Mouse (Mus musculus): ENCODE data around the gene 2410015M20Rik. TPM values are rescaled to one million over a fixed set of nuclear protein-coding genes. Genes with fewer than 3 reads are reported as not detected.
"Not testable (repeated sequence)": the region's sequence is repeated elsewhere in the genome, so short reads cannot be mapped to it uniquely, and the experiment has no call there.

2410015M20Rik gene
- polyA plus RNA-seq, 1 experiment from 2014 or later: 361 TPM

DNA sequence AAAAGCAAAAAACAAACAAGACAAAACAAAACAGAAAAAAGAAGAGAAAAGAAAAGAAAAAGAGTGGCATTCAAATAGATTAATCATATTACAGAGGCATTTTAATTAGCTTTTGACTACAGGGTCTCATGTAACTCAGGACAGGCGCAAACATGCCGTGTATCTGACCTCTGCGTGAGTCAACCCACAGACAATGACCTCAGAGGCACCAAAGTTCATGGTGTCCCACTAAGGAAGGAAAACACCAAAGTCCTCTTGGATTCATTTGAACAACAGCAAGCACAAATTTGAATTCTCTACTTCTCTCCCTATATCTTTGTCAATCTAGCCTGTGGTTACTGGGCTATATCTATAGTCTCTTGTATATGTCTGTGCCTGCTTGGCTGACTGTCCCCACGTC lies 33.7 kb upstream of the 2410015M20Rik start:
- H3K4me2 ChIP-seq (replicated peaks; ENCODE audit: low read depth): no peak overlapping the region
- H3K27me3 ChIP-seq (replicated peaks; ENCODE audit: control insufficient read depth, insufficient read depth, low read length): no peaks in the 10 kb centered on the region

GRCm38 (mm10) chr17:56634023-56634422 lies 24.5 kb upstream of the 2410015M20Rik start:
- TF ChIP-seq CTCF (IDR thresholded peaks at IDR 0.05; ENCODE audit: low read depth): no peak
- H3K27ac ChIP-seq (ENCODE audit: low read depth, low read length): no peak overlapping the region
- H3K36me3 ChIP-seq (ENCODE audit: control insufficient read depth, insufficient read depth): no peaks in the 10 kb centered on the region
- ATAC-seq: no peak
- H3K9me3 ChIP-seq (ENCODE audit: control insufficient read depth): no peaks in the 10 kb centered on the region
- H3K4me3 ChIP-seq (ENCODE audit: low read depth, low read length): no peak overlapping the region
- H3K27me3 ChIP-seq (replicated peaks; ENCODE audit: control insufficient read depth, insufficient read depth, low read length): no peaks in the 10 kb centered on the region
- H3K9ac ChIP-seq (ENCODE audit: low read depth, low read length): no peak overlapping the region
- WGBS: 90% methylated on average over 6 of the region's 6 CpGs
- no peak overlapping the region for H3K4me2 ChIP-seq (replicated peaks; ENCODE audit: low read depth)
- no peaks in the 10 kb centered on the region for H3K4me1 ChIP-seq (replicated peaks; ENCODE audit: control insufficient read depth, insufficient read depth, low read length)

More for the DNA sequence above, 33.7 kb upstream of the 2410015M20Rik start:
- Histone ChIP-seq H3K9ac (ENCODE audit: low read depth, low read length) (no peak overlapping the region), H3K4me3 (ENCODE audit: low read depth, low read length) (no peak overlapping the region), H3K27ac (ENCODE audit: low read depth, low read length) (no peak overlapping the region), H3K4me1 (replicated peaks; ENCODE audit: control insufficient read depth, insufficient read depth, low read length) (no peaks in the 10 kb centered on the region), H3K9me3 (ENCODE audit: control insufficient read depth) (no peaks in the 10 kb centered on the region), H3K36me3 (ENCODE audit: control insufficient read depth, insufficient read depth) (no peaks in the 10 kb centered on the region)
- 81% methylated on average over 4 of the region's 4 CpGs for WGBS
- ATAC-seq: no peak
- no peak for TF ChIP-seq CTCF (IDR thresholded peaks at IDR 0.05; ENCODE audit: low read depth)

DNA sequence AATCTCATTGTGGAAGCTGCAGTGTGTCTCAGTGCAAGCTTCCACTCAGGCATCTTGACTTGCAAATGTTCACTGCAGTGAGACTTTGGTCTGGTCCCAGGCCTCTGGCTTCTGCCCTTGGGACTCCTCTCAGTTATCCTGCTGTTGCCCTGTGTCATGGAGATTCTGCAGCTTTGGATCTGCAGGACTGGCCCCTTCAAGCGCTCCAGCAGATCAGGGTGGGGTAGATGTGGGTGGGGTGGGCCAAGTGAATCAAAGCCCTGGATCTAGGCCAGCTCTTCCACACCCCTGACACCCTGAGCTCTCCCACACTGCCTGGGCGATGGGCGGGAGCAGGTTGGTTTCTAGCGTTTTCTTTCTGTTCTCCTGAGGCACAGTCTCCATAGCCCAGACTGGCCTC lies 22.2 kb upstream of the 2410015M20Rik start:
- no peak overlapping the region for H3K4me3 ChIP-seq (ENCODE audit: low read depth, low read length)
- no peaks in the 10 kb centered on the region for H3K36me3 ChIP-seq (ENCODE audit: control insufficient read depth, insufficient read depth)
- ATAC-seq: no peak
- TF ChIP-seq CTCF (IDR thresholded peaks at IDR 0.05; ENCODE audit: low read depth): no peak
- no peak overlapping the region for H3K27ac ChIP-seq (ENCODE audit: low read depth, low read length)
- H3K9ac ChIP-seq (ENCODE audit: low read depth, low read length): no peak overlapping the region
- H3K4me1 ChIP-seq (replicated peaks; ENCODE audit: control insufficient read depth, insufficient read depth, low read length): 0 out of 2 replicates have a peak, but pooled peaks cover 7% of the 10 kb centered on the region
- H3K27me3 ChIP-seq (replicated peaks; ENCODE audit: control insufficient read depth, insufficient read depth, low read length): no peaks in the 10 kb centered on the region
- WGBS: 32% methylated on average over 4 of the region's 4 CpGs
- no peak overlapping the region for H3K4me2 ChIP-seq (replicated peaks; ENCODE audit: low read depth)
- no peaks in the 10 kb centered on the region for H3K9me3 ChIP-seq (ENCODE audit: control insufficient read depth)

- ATAC-seq; H3K9ac ChIP-seq (ENCODE audit: low read depth, low read length); H3K27me3 ChIP-seq (replicated peaks; ENCODE audit: control insufficient read depth, insufficient read depth, low read length); H3K27ac ChIP-seq (ENCODE audit: low read depth, low read length); H3K4me3 ChIP-seq (ENCODE audit: low read depth, low read length); H3K36me3 ChIP-seq (ENCODE audit: control insufficient read depth, insufficient read depth); H3K4me2 ChIP-seq (replicated peaks; ENCODE audit: low read depth); H3K9me3 ChIP-seq (ENCODE audit: control insufficient read depth): not testable (repeated sequence)
- peaks cover 13% of the 10 kb centered on the region; the same call in 1 of the 2 replicates for H3K4me1 ChIP-seq (replicated peaks; ENCODE audit: control insufficient read depth, insufficient read depth, low read length)
- 83% methylated on average over 27 of the region's 27 CpGs for WGBS
Measured at GRCm38 (mm10) chr17:56629800-56630781, 20.5 kb upstream of the 2410015M20Rik start.

- peak within 1 kb of the TSS; percentile 61 for H3K27ac ChIP-seq (ENCODE audit: low read depth, low read length)
- no peaks in the 10 kb centered on the region for H3K9me3 ChIP-seq (ENCODE audit: control insufficient read depth)
- H3K9ac ChIP-seq (ENCODE audit: low read depth, low read length): no peak within 1 kb of the TSS
- ATAC-seq: peak; percentile 35
- peaks cover 13% of the 10 kb centered on the region; the same call in 1 of the 2 replicates for H3K4me1 ChIP-seq (replicated peaks; ENCODE audit: control insufficient read depth, insufficient read depth, low read length)
- WGBS: 7% methylated on average over 26 of the region's 26 CpGs
- peak within 1 kb of the TSS; percentile 93 for H3K4me2 ChIP-seq (replicated peaks; ENCODE audit: low read depth)
- H3K36me3 ChIP-seq (ENCODE audit: control insufficient read depth, insufficient read depth): peaks cover 8% of the 10 kb centered on the region
- H3K27me3 ChIP-seq (replicated peaks; ENCODE audit: control insufficient read depth, insufficient read depth, low read length): no peaks in the 10 kb centered on the region
- peak within 1 kb of the TSS; percentile 69 for H3K4me3 ChIP-seq (ENCODE audit: low read depth, low read length)
- TF ChIP-seq CTCF (IDR thresholded peaks at IDR 0.05; ENCODE audit: low read depth): no peak
Measured at GRCm38 (mm10) chr17:56627530-56628277, 18.1 kb upstream of the 2410015M20Rik start, which contains the start of gene Catsperd. TSS of gene Catsperd (plus strand) at chr17:56628143.

Data from intestine, postnatal 0 days (tissue).